Mouse (Mus musculus): ENCODE measurements around the gene Slc4a1. TPM values are rescaled to one million over a fixed set of nuclear protein-coding genes. Genes with fewer than 3 reads are reported as not detected.
A peak's percentile ranks its signal among the peaks of the same experiment; 100 is the strongest.

The Slc4a1 gene
- polyA plus RNA-seq, 1 experiment from 2014 or later: 4.2 TPM

DNA sequence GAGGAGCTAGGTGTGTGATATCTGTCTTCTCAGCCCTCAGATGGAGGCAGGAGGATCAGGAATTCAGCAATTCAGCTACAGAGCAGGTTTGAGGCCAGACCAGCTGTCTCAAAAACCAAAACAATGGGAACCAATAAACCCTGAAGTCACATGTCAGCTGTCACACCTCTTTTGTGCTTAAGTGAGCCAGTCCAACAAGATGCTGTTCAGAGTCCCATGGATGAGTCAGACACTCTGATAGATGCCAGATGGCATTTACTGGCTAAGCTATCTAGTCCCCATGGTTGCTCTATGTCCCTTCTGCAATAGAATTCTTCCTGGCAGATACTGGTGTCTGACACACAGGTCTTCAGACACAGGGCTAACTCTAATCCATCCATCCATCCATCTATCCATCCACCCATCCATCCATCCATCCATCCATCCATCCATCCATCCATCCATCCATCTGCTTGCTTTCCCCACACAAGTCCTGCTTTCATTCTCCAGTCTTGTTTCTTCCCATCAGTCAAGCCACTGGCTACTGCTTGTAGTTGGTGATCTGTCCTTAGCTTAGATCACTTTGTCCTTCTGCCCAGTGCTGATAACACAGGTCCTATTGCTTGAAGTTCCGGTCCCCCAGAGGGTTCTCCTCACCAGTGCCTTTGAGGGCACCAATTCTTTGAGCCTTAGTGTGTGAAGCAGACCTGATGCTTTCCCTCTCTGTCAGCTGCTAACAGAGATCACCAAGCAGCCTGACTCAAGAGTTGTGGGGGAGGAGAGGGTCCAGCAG is 17.5 kb upstream of the Slc4a1 start:
- Histone ChIP-seq H3K9me3 (ENCODE audit: control insufficient read depth, low read depth, low read length) (no peaks in the 10 kb centered on the region; the same call in 1 of the 2 replicates), H3K4me3 (ENCODE audit: low read depth, low read length) (no peak overlapping the region), H3K27me3 (ENCODE audit: control insufficient read depth, insufficient read depth, low read length) (no peaks in the 10 kb centered on the region), H3K4me1 (ENCODE audit: control insufficient read depth, insufficient read depth, low read length) (no peaks in the 10 kb centered on the region), H3K27ac (ENCODE audit: low read length) (no peak overlapping the region), H3K9ac (replicated peaks; ENCODE audit: low read depth, low read length) (no peak overlapping the region), H3K4me2 (replicated peaks; ENCODE audit: low read depth, low read length) (no peak overlapping the region), H3K36me3 (ENCODE audit: control insufficient read depth, insufficient read depth, low read length) (no peaks in the 10 kb centered on the region)
- no peak for ATAC-seq (ENCODE audit: insufficient number of reproducible peaks, insufficient read depth, low FRiP score, low read depth)
- WGBS: 66% methylated on average over 1 of the region's 1 CpGs

DNA sequence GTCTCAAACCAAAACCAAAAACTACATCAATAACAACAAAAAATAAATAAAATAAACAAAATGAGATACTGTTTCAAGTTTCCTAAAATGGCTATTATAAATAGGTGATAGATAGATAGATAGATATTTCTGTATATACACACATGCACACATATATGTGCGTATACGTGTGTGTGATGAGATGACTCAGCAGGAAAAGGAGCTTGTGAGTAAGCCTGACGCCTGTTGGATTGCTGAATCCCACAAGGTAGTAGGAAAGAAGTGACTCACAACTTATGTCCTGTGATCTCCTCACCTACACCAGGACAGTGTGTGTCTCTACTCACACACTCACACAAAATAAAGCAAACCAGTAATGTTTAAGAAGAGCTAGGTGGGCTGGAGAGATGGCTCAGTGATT is 16.8 kb upstream of the Slc4a1 start:
- no peaks in the 10 kb centered on the region; the same call in 1 of the 2 replicates for H3K9me3 ChIP-seq (ENCODE audit: control insufficient read depth, low read depth, low read length)
- no peaks in the 10 kb centered on the region for H3K4me1 ChIP-seq (ENCODE audit: control insufficient read depth, insufficient read depth, low read length)
- WGBS: 88% methylated on average over 3 of the region's 3 CpGs
- no peak overlapping the region for H3K4me2 ChIP-seq (replicated peaks; ENCODE audit: low read depth, low read length)
- H3K27me3 ChIP-seq (ENCODE audit: control insufficient read depth, insufficient read depth, low read length): no peaks in the 10 kb centered on the region
- H3K27ac ChIP-seq (ENCODE audit: low read length): no peak overlapping the region
- no peaks in the 10 kb centered on the region for H3K36me3 ChIP-seq (ENCODE audit: control insufficient read depth, insufficient read depth, low read length)
- ATAC-seq (ENCODE audit: insufficient number of reproducible peaks, insufficient read depth, low FRiP score, low read depth): no peak
- H3K4me3 ChIP-seq (ENCODE audit: low read depth, low read length): no peak overlapping the region
- H3K9ac ChIP-seq (replicated peaks; ENCODE audit: low read depth, low read length): no peak overlapping the region

DNA sequence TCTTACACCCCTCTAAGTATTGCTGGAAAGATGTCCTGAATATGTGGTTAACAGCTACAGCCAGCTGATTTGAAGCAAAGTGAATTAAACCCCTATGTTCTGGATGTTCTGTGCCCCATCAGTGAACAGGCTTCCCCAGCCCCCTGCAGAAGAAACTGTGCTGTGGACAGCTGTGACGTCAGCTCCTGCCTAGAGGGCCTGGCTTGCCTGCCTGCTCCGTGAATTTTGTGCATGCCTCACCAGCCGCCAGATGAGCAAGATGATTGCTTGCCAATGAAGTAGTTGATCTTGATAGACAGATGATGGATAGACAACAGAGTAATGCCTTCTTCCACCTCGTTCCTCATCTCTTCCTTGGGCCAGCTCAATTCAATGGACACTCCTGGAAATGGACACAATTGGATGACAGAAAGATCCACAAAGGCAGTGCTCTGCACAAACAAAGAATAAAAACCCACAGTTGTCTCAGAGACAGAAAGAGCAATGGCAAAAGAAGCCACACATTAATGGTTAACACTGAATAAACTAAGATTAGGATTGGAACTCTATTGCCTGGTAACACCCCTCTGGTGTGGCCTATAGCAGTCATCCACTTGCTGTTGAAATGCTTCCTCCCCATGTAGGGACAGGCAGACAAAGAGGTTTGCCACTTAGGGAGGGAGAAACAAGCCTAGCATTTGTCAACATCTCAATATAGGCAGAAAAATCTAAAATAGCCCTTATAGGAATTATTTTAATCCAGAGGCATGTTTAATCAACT is 15.5 kb upstream of the Slc4a1 start:
- Histone ChIP-seq H3K9me3 (ENCODE audit: control insufficient read depth, low read depth, low read length) (no peaks in the 10 kb centered on the region; the same call in 1 of the 2 replicates), H3K4me2 (replicated peaks; ENCODE audit: low read depth, low read length) (no peak overlapping the region), H3K36me3 (ENCODE audit: control insufficient read depth, insufficient read depth, low read length) (no peaks in the 10 kb centered on the region), H3K27ac (ENCODE audit: low read length) (no peak overlapping the region), H3K4me3 (ENCODE audit: low read depth, low read length) (no peak overlapping the region), H3K27me3 (ENCODE audit: control insufficient read depth, insufficient read depth, low read length) (no peaks in the 10 kb centered on the region), H3K4me1 (ENCODE audit: control insufficient read depth, insufficient read depth, low read length) (0 out of 2 replicates have a peak, but pooled peaks cover 2% of the 10 kb centered on the region), H3K9ac (replicated peaks; ENCODE audit: low read depth, low read length) (no peak overlapping the region)
- no peak for ATAC-seq (ENCODE audit: insufficient number of reproducible peaks, insufficient read depth, low FRiP score, low read depth)
- 31% methylated on average over 4 of the region's 4 CpGs for WGBS

DNA sequence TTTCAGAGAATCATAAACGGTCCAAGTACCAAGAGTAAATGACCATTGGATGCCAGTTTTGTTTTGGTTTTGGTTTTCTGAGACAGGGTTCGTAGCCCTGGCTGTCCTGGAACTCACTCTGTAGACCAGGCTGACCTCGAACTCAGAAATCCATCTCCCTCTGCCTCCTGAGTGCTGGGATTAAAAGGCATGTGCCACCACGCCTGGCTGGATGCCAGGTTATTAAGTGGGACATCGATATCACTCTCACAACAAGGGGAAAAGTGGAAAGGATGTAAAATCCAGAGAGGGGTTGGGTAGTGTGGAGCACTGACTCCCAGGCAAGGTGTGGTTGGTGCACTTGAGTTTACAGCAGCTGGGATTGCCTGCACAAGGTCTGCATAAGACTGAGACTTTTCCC is 14.1 kb upstream of the Slc4a1 start:
- no peaks in the 10 kb centered on the region for H3K27me3 ChIP-seq (ENCODE audit: control insufficient read depth, insufficient read depth, low read length)
- 70% methylated on average over 5 of the region's 5 CpGs for WGBS
- H3K9me3 ChIP-seq (ENCODE audit: control insufficient read depth, low read depth, low read length): no peaks in the 10 kb centered on the region; the same call in 1 of the 2 replicates
- H3K4me1 ChIP-seq (ENCODE audit: control insufficient read depth, insufficient read depth, low read length): peaks cover 16% of the 10 kb centered on the region
- H3K36me3 ChIP-seq (ENCODE audit: control insufficient read depth, insufficient read depth, low read length): no peaks in the 10 kb centered on the region
- no peak overlapping the region for H3K4me2 ChIP-seq (replicated peaks; ENCODE audit: low read depth, low read length)
- ATAC-seq (ENCODE audit: insufficient number of reproducible peaks, insufficient read depth, low FRiP score, low read depth): no peak
- H3K9ac ChIP-seq (replicated peaks; ENCODE audit: low read depth, low read length): no peak overlapping the region
- no peak overlapping the region for H3K27ac ChIP-seq (ENCODE audit: low read length)
- H3K4me3 ChIP-seq (ENCODE audit: low read depth, low read length): no peak overlapping the region

DNA sequence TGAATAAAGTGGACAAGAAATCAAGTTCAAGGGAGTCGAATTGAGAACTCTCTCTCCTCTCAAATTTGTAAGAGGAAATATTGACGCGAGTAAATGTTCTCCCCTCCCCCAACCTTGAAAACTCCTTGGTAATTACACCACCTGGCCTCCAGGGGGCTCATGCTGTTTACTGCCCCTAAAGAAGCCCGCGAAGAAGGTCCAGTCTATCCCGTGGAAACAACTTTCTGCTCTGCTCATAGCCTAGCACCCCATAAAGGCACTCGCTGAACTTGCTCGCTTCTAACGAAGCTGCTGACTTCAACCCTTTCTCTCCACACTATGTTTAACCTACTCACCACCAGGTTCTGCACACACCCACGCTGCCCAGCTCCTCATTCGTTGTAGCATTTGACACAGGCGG is 11.2 kb upstream of the Slc4a1 start:
- 60% methylated on average over 12 of the region's 12 CpGs for whole genome bisulfite sequencing
- Histone ChIP-seq H3K4me1 (ENCODE audit: control insufficient read depth, insufficient read depth, low read length) (peaks cover 19% of the 10 kb centered on the region), H3K4me2 (replicated peaks; ENCODE audit: low read depth, low read length) (no peak overlapping the region), H3K9ac (replicated peaks; ENCODE audit: low read depth, low read length) (no peak overlapping the region), H3K36me3 (ENCODE audit: control insufficient read depth, insufficient read depth, low read length) (no peaks in the 10 kb centered on the region), H3K4me3 (ENCODE audit: low read depth, low read length) (no peak overlapping the region), H3K27me3 (ENCODE audit: control insufficient read depth, insufficient read depth, low read length) (no peaks in the 10 kb centered on the region), H3K9me3 (ENCODE audit: control insufficient read depth, low read depth, low read length) (no peaks in the 10 kb centered on the region; the same call in 1 of the 2 replicates), H3K27ac (ENCODE audit: low read length) (no peak overlapping the region)
- no peak for ATAC-seq (ENCODE audit: insufficient number of reproducible peaks, insufficient read depth, low FRiP score, low read depth)

DNA sequence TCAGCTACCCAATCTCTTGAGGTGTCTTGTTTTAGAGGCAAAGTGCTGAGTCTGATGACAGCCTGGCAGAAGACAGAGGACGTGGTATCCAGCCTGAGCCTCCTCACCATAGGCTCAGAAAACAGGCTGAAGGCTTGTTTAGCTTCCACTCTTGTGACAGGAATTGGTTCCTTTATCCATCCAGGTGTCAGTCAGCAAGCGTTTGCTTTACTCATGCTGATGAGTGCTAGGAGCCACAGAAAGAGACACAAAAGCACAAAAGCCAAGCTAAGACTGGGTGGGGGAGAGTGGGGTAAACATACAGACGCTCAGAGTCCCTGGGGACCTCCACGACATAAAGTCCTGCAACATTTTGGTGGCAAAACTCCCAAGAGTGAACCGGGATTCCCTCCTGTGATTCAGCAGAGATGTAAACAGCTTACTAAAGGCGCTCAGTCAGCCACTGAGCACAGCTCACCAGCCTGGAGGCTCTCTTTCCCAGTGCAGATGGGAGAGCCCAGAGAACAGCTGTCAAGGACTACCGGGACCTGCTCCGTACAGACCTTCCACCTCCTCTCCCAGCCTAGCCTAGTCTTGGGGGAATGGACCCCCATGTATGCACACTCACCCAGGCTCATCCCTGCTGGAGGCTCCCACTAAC is 10.3 kb upstream of the Slc4a1 start:
- H3K4me1 ChIP-seq (ENCODE audit: control insufficient read depth, insufficient read depth, low read length): peaks cover 19% of the 10 kb centered on the region
- peak overlapping the region; percentile 27; the same call in 1 of the 2 replicates for H3K27ac ChIP-seq (ENCODE audit: low read length)
- no peaks in the 10 kb centered on the region; the same call in 1 of the 2 replicates for H3K9me3 ChIP-seq (ENCODE audit: control insufficient read depth, low read depth, low read length)
- no peak for ATAC-seq (ENCODE audit: insufficient number of reproducible peaks, insufficient read depth, low FRiP score, low read depth)
- H3K36me3 ChIP-seq (ENCODE audit: control insufficient read depth, insufficient read depth, low read length): no peaks in the 10 kb centered on the region
- H3K9ac ChIP-seq (replicated peaks; ENCODE audit: low read depth, low read length): no peak overlapping the region
- H3K27me3 ChIP-seq (ENCODE audit: control insufficient read depth, insufficient read depth, low read length): no peaks in the 10 kb centered on the region
- 0 out of 2 replicates have a peak overlapping the region, but pooled peaks have one; percentile 1 for H3K4me3 ChIP-seq (ENCODE audit: low read depth, low read length)
- peak overlapping the region; percentile 38 for H3K4me2 ChIP-seq (replicated peaks; ENCODE audit: low read depth, low read length)
- WGBS: 18% methylated on average over 8 of the region's 8 CpGs

DNA sequence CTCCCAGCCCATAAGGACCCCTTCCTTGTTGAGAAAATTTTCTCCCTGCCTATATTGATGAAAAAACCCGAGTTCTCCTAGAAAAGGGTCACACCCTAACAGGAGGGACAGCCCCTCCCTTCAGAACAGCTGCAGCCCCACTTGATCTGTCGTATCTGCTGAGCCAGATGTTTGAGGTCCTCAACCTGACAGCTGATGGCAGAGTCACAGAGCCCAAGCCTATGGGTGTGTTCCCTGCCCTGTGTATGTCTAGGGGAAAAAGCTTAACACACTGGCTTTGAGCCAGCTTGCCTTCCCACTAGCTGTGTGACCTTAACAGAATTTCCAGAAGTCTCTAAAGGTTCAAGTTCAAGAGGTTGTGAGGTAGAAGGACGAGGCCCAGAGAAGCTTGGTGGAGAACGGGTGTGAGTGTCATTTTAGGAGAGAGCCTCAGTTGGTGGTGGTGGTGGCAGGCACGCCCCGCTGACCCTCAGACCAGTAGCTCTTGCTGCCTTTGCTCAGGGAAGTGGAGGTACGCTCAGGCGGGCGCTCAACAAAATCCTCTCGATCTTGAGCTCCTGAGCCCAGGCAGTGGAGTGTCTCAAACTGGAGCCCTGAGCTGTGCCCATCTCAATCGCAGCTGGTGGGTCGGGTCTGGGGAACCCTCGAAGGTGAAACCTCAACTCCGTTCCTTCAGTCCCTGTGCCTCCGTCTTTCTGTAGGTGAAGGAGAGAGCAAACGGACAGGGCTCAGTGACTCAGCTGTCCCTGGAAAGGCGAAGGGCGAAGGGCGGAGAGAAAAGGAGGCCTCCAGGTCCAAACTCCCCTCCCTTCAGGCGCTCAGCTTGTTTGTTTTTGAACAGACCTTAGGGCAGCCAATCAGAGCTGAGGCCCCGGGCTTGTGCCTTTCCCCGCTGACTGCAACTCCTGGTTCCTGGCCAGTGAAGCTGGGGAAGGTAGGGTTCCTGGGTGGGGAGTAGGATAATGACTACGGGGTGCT is 9.5 kb upstream of the Slc4a1 start:
- no peaks in the 10 kb centered on the region; the same call in 1 of the 2 replicates for H3K9me3 ChIP-seq (ENCODE audit: control insufficient read depth, low read depth, low read length)

More for the DNA sequence above, 9.5 kb upstream of the Slc4a1 start:
- WGBS: 6% methylated on average over 23 of the region's 23 CpGs
- Histone ChIP-seq H3K27ac (ENCODE audit: low read length) (no peak overlapping the region), H3K9ac (replicated peaks; ENCODE audit: low read depth, low read length) (no peak overlapping the region), H3K4me3 (ENCODE audit: low read depth, low read length) (0 out of 2 replicates have a peak overlapping the region, but pooled peaks have one; percentile 1), H3K4me1 (ENCODE audit: control insufficient read depth, insufficient read depth, low read length) (peaks cover 19% of the 10 kb centered on the region), H3K27me3 (ENCODE audit: control insufficient read depth, insufficient read depth, low read length) (no peaks in the 10 kb centered on the region), H3K4me2 (replicated peaks; ENCODE audit: low read depth, low read length) (peak overlapping the region; percentile 38), H3K36me3 (ENCODE audit: control insufficient read depth, insufficient read depth, low read length) (no peaks in the 10 kb centered on the region)
- ATAC-seq (ENCODE audit: insufficient number of reproducible peaks, insufficient read depth, low FRiP score, low read depth): peak; percentile 80

All from stomach, embryonic 14.5 days (tissue).